Mouse (Mus musculus) MEL (cell line): Measurements from ENCODE around the gene Bap1. TPM values are rescaled to one million over a fixed set of nuclear protein-coding genes. Genes with fewer than 3 reads are reported as not detected.
A peak's percentile ranks its signal among the peaks of the same experiment; 100 is the strongest.

Experiments
- DNase-seq: peaks from one replicate; pipeline ENCODE4 v3.0.0; 2011; ENCODE audit warnings: low read depth, low spot score
- H3K27ac ChIP-seq: 2 replicates; pipeline ENCODE4 v1.5.1; 2012; ENCODE audit warnings: low read depth, mild to moderate bottlenecking, control low read depth, low read length, moderate library complexity; ENCODE audit not compliant: control insufficient read depth
- H3K27me3 ChIP-seq, 2 experiments: fragments of 150-350 bp in 1 of 2; sonication (generic) in 1 of 2; 2 replicates each; pipeline ENCODE4 v1.6.1; 2012; ENCODE audit warnings: low read length in 2 of 2, mild to moderate bottlenecking in 2 of 2, improper control_type of control experiment in 1 of 2, moderate library complexity in 1 of 2; ENCODE audit not compliant: insufficient read depth in 2 of 2, control insufficient read depth in 1 of 2
- H3K36me3 ChIP-seq, 2 experiments: 2 replicates each; pipeline ENCODE4 v1.6.1; 2012 to 2014; ENCODE audit warnings: low read length in 2 of 2, improper control_type of control experiment in 1 of 2, inconsistent platforms in 1 of 2, mild to moderate bottlenecking in 1 of 2; ENCODE audit not compliant: insufficient read depth in 2 of 2, control insufficient read depth in 1 of 2
- H3K4me1 ChIP-seq, 2 experiments: fragments of 150-350 bp in 1 of 2; sonication (generic) in 1 of 2; 2 replicates each; pipeline ENCODE4 v1.6.1; 2012; ENCODE audit warnings: low read length in 2 of 2, improper control_type of control experiment in 1 of 2, mild to moderate bottlenecking in 1 of 2; ENCODE audit not compliant: insufficient read depth in 2 of 2, control insufficient read depth in 1 of 2
- H3K4me3 ChIP-seq, 2 experiments: fragments of 150-350 bp in 1 of 2; sonication (generic) in 1 of 2; 2 replicates each; pipeline ENCODE4 v1.5.1; 2012; ENCODE audit warnings: low read depth in 2 of 2, low read length in 2 of 2, mild to moderate bottlenecking in 2 of 2, moderate library complexity in 2 of 2, control low read depth in 1 of 2, improper control_type of control experiment in 1 of 2; ENCODE audit not compliant: control insufficient read depth in 1 of 2, insufficient read depth in 1 of 2
- H3K79me2 ChIP-seq: 2 replicates; pipeline ENCODE4 v1.6.1; 2012; ENCODE audit warnings: mild to moderate bottlenecking, low read length, moderate library complexity; ENCODE audit not compliant: control insufficient read depth, poor library complexity, insufficient read depth
- H3K9ac ChIP-seq: 2 replicates; pipeline ENCODE4 v1.6.1; 2012; ENCODE audit warnings: low read depth, mild to moderate bottlenecking, control low read depth, low read length, moderate library complexity; ENCODE audit not compliant: control insufficient read depth, poor library complexity, severe bottlenecking
- H3K9me3 ChIP-seq: fragments of 150-350 bp; sonication (generic); replicated peaks from 2 replicates; pipeline ENCODE4 v1.6.1; 2012; ENCODE audit warnings: mild to moderate bottlenecking, low read length, improper control_type of control experiment, moderate library complexity; ENCODE audit not compliant: insufficient read depth
- CTCF ChIP-seq, 3 experiments: IDR thresholded peaks in 2 of 3; conservative IDR thresholded peaks in 1 of 3; 2 replicates each; pipeline ENCODE4 v1.5.1; 2011 to 2012; ENCODE audit warnings: low read length in 3 of 3, low read depth in 2 of 3, mild to moderate bottlenecking in 2 of 3, improper control_type of control experiment in 1 of 3, inconsistent platforms in 1 of 3, mixed read lengths in 1 of 3, moderate library complexity in 1 of 3; ENCODE audit not compliant: control insufficient read depth in 1 of 3, insufficient read depth in 1 of 3, poor library complexity in 1 of 3, severe bottlenecking in 1 of 3
- E2F4 ChIP-seq: IDR thresholded peaks from 2 replicates; pipeline ENCODE4 v1.6.1; 2011; ENCODE audit warnings: low read depth, low read length, improper control_type of control experiment, borderline replicate concordance
- ELF1 ChIP-seq: IDR thresholded peaks from 2 replicates; pipeline ENCODE4 v1.6.1; 2014; ENCODE audit warnings: low read depth, mild to moderate bottlenecking, inconsistent platforms, low read length, improper control_type of control experiment, moderate library complexity
- EP300 ChIP-seq, 2 experiments: IDR thresholded peaks; 2 replicates each; pipeline ENCODE4 v1.6.1; 2011; ENCODE audit warnings: improper control_type of control experiment in 2 of 2, low read length in 2 of 2, low read depth in 1 of 2, mild to moderate bottlenecking in 1 of 2
- ETS1 ChIP-seq: IDR thresholded peaks from 2 replicates; pipeline ENCODE4 v1.6.1; 2012; ENCODE audit warnings: low read depth, mild to moderate bottlenecking, inconsistent platforms, low read length, improper control_type of control experiment, moderate library complexity
- GABPA ChIP-seq: IDR thresholded peaks from 2 replicates; pipeline ENCODE4 v1.6.1; 2012; ENCODE audit warnings: low read depth, mild to moderate bottlenecking, inconsistent platforms, low read length, improper control_type of control experiment, moderate library complexity
- HCFC1 ChIP-seq: IDR thresholded peaks from 2 replicates; pipeline ENCODE4 v1.6.1; 2012; ENCODE audit warnings: low read depth, mild to moderate bottlenecking, inconsistent platforms, low read length, improper control_type of control experiment, moderate library complexity
- MAFK ChIP-seq: IDR thresholded peaks from 2 replicates; pipeline ENCODE4 v1.6.1; 2011; ENCODE audit warnings: low read depth, mild to moderate bottlenecking, low read length, improper control_type of control experiment, borderline replicate concordance
- MAZ ChIP-seq: IDR thresholded peaks from 2 replicates; pipeline ENCODE4 v1.6.1; 2012; ENCODE audit warnings: low read depth, mild to moderate bottlenecking, inconsistent platforms, low read length, improper control_type of control experiment
- MEF2A ChIP-seq: IDR thresholded peaks from 2 replicates; pipeline ENCODE4 v1.6.1; 2014; ENCODE audit warnings: low read depth, mild to moderate bottlenecking, inconsistent platforms, low read length, improper control_type of control experiment; ENCODE audit not compliant: poor library complexity, insufficient replicate concordance, severe bottlenecking; ENCODE audit errors: extremely low read depth
- MXI1 ChIP-seq: IDR thresholded peaks from 2 replicates; pipeline ENCODE4 v1.6.1; 2011; ENCODE audit warnings: mild to moderate bottlenecking, low read depth, low read length, improper control_type of control experiment
- MYB ChIP-seq: IDR thresholded peaks from 2 replicates; pipeline ENCODE4 v1.6.1; 2011; ENCODE audit warnings: mild to moderate bottlenecking, low read depth, low read length, improper control_type of control experiment
- MYC ChIP-seq: IDR thresholded peaks from 2 replicates; pipeline ENCODE4 v1.6.1; 2011; ENCODE audit warnings: low read depth, mild to moderate bottlenecking, low read length, improper control_type of control experiment, moderate library complexity
- NRF1 ChIP-seq: IDR thresholded peaks from 2 replicates; pipeline ENCODE4 v1.6.1; 2014; ENCODE audit warnings: low read depth, mild to moderate bottlenecking, inconsistent platforms, low read length, improper control_type of control experiment, moderate library complexity; ENCODE audit not compliant: poor library complexity, insufficient read depth, severe bottlenecking
- POLR2A ChIP-seq, 2 experiments: IDR thresholded peaks; 2 replicates each; pipeline ENCODE4 v1.6.1; 2011 to 2012; ENCODE audit warnings: low read length in 2 of 2, mild to moderate bottlenecking in 2 of 2, control low read depth in 1 of 2, improper control_type of control experiment in 1 of 2, low read depth in 1 of 2, moderate library complexity in 1 of 2; ENCODE audit not compliant: control insufficient read depth in 1 of 2, insufficient read depth in 1 of 2, poor library complexity in 1 of 2
- POLR2AphosphoS2 ChIP-seq: IDR thresholded peaks from 2 replicates; pipeline ENCODE4 v1.6.1; 2011; ENCODE audit warnings: low read length, improper control_type of control experiment
- RAD21 ChIP-seq: IDR thresholded peaks from 2 replicates; pipeline ENCODE4 v1.6.1; 2011; ENCODE audit warnings: mild to moderate bottlenecking, low read depth, low read length, improper control_type of control experiment
- SIN3A ChIP-seq: IDR thresholded peaks from 2 replicates; pipeline ENCODE4 v1.6.1; 2012; ENCODE audit warnings: low read length, improper control_type of control experiment, inconsistent platforms
- SMC3 ChIP-seq: IDR thresholded peaks from 2 replicates; pipeline ENCODE4 v1.6.1; 2011; ENCODE audit warnings: low read depth, low read length, improper control_type of control experiment
- TAL1 ChIP-seq: IDR thresholded peaks from 2 replicates; pipeline ENCODE4 v1.6.1; 2012; ENCODE audit warnings: mild to moderate bottlenecking, inconsistent platforms, low read length, moderate library complexity, mixed read lengths
- UBTF ChIP-seq: IDR thresholded peaks from 2 replicates; pipeline ENCODE4 v1.6.1; 2012; ENCODE audit warnings: low read depth, mild to moderate bottlenecking, inconsistent platforms, low read length, improper control_type of control experiment, moderate library complexity, borderline replicate concordance; ENCODE audit not compliant: insufficient read depth
- USF2 ChIP-seq, 2 experiments: IDR thresholded peaks; 2 replicates each; pipeline ENCODE4 v1.6.1; 2011 to 2012; ENCODE audit warnings: improper control_type of control experiment in 2 of 2, low read length in 2 of 2, borderline replicate concordance in 1 of 2, inconsistent platforms in 1 of 2, low read depth in 1 of 2, mild to moderate bottlenecking in 1 of 2; ENCODE audit not compliant: insufficient read depth in 1 of 2
- ZC3H11A ChIP-seq: IDR thresholded peaks from 2 replicates; pipeline ENCODE4 v1.6.1; 2012; ENCODE audit warnings: low read depth, mild to moderate bottlenecking, inconsistent platforms, low read length, improper control_type of control experiment
- ZNF384 ChIP-seq: IDR thresholded peaks from 2 replicates; pipeline ENCODE4 v1.6.1; 2012; ENCODE audit warnings: low read depth, mild to moderate bottlenecking, inconsistent platforms, low read length, improper control_type of control experiment
- polyA plus RNA-seq, 2 experiments: library from polyadenylated mRNA; stranded (reverse) in 1 of 2; unstranded in 1 of 2; fragments of >175 nt in 1 of 2; fragments of >200 nt in 1 of 2; gene quantifications; 2 replicates each; pipeline versions ENCODE4 v1.2.1 to v1.2.4; 2012; ENCODE audit warnings: low replicate concordance in 2 of 2, low read depth in 1 of 2; ENCODE audit not compliant: insufficient read length in 2 of 2, insufficient read depth in 1 of 2, missing spikeins in 1 of 2
- total RNA-seq: library from RNA; depleted of rRNA; stranded (reverse); fragments of 300-350 nt; gene quantifications from 2 replicates; pipeline ENCODE4 v1.2.3, GENCODE M21; 2012

The Bap1 gene
- total and polyA plus RNA-seq, 3 experiments, result 85.4 to 177 (median 112) TPM

GRCm38 (mm10) chr14:31244777-31245176 lies 6.5 kb upstream of the Bap1 start:
- Histone ChIP-seq H3K27ac (no peak overlapping the region), H3K9ac (no peak overlapping the region), H3K36me3 (peaks cover 0 to 6% of the 10 kb centered on the region in 2 experiments; a peak in 2 of 4 replicates), H3K27me3 (no peaks in the 10 kb centered on the region), H3K4me3 (no peak overlapping the region), H3K4me1 (peaks cover 3 to 6% of the 10 kb centered on the region in 2 experiments; a peak in 2 of 4 replicates), H3K9me3 (no peaks in the 10 kb centered on the region), H3K79me2 (no peaks in the 10 kb centered on the region)
- no peak for TF ChIP-seq CTCF (IDR thresholded peaks at IDR 0.05 in 2 of 3, conservative IDR thresholded peaks at IDR 0.05 in 1 of 3; ENCODE audit: control insufficient read depth in 1 of 3, insufficient read depth in 1 of 3, low read depth in 2 of 3, low read length in 3 of 3, poor library complexity in 1 of 3, severe bottlenecking in 1 of 3)
- TF ChIP-seq GABPA, result no peak
- TF ChIP-seq ZNF384, result peak; percentile 31; the same call in 1 of the 2 replicates
- TF ChIP-seq ELF1, result no peak
- no peak for TF ChIP-seq HCFC1
- no peak for TF ChIP-seq E2F4
- DNase-seq, result peak; percentile 30

GRCm38 (mm10) chr14:31245946-31246345 lies 5.3 kb upstream of the Bap1 start:
- H3K27ac ChIP-seq, result no peak overlapping the region
- TF ChIP-seq TAL1, result no peak
- no peak for TF ChIP-seq UBTF
- TF ChIP-seq ZC3H11A, result no peak
- no peak for TF ChIP-seq MAZ
- no peak for TF ChIP-seq E2F4
- TF ChIP-seq MXI1, result no peak
- TF ChIP-seq MEF2A, result no peak
- TF ChIP-seq MYB, result no peak
- H3K27me3 ChIP-seq, result no peaks in the 10 kb centered on the region

DNA sequence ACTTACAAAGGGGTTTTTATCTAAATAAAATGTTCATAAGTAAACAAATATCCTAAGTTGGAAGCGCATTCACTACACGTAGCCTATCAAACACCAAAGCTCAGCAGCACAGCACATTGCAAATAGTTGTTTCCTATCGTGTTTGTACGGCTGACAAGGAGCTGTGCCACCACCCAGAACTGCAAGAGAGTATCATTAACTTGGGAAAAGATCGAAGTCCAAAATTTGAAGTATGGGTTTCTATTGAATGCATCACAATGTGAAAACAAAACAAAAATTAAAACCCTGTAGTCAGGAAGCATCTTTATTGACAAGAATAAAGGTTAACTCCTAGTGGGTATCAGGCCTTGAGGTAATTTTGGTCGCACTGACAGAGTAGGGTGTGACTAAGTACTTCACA lies 2.9 kb upstream of the Bap1 start:
- DNase-seq, result no peak
- no peak for TF ChIP-seq ETS1
- no peak for TF ChIP-seq SMC3
- no peak for TF ChIP-seq EP300 (IDR thresholded peaks at IDR 0.05; ENCODE audit: low read depth in 1 of 2, low read length in 2 of 2)
- no peak for TF ChIP-seq MAZ
- no peak for TF ChIP-seq POLR2AphosphoS2
- TF ChIP-seq UBTF, result no peak
- TF ChIP-seq POLR2A (IDR thresholded peaks at IDR 0.05; ENCODE audit: control insufficient read depth in 1 of 2, insufficient read depth in 1 of 2, low read depth in 1 of 2, low read length in 2 of 2, poor library complexity in 1 of 2), result no peak
- TF ChIP-seq MYC, result no peak
- no peak for TF ChIP-seq MXI1
- TF ChIP-seq USF2 (IDR thresholded peaks at IDR 0.05; ENCODE audit: borderline replicate concordance in 1 of 2, insufficient read depth in 1 of 2, low read depth in 1 of 2, low read length in 2 of 2), result no peak
- TF ChIP-seq RAD21, result no peak
- no peak for TF ChIP-seq MAFK
- no peak for TF ChIP-seq SIN3A
- no peak for TF ChIP-seq ZC3H11A
- TF ChIP-seq NRF1, result no peak
- TF ChIP-seq, all 39 proteins: peak for 0
- Histone ChIP-seq H3K79me2 (peaks cover 20% of the 10 kb centered on the region), H3K9me3 (no peaks in the 10 kb centered on the region), H3K9ac (no peak overlapping the region), H3K4me3 (no peak overlapping the region), H3K4me1 (peaks cover 3 to 14% of the 10 kb centered on the region in 2 experiments; a peak in 3 of 4 replicates), H3K36me3 (peaks cover 0 to 13% of the 10 kb centered on the region in 2 experiments; a peak in 2 of 4 replicates), H3K27ac (no peak overlapping the region), H3K27me3 (no peaks in the 10 kb centered on the region)

More at GRCm38 (mm10) chr14:31245946-31246345, 5.3 kb upstream of the Bap1 start:
- no peak overlapping the region for H3K4me3 ChIP-seq
- DNase-seq, result no peak
- H3K79me2 ChIP-seq, result peaks cover 5% of the 10 kb centered on the region; the same call in 1 of the 2 replicates
- peaks cover 0 to 7% of the 10 kb centered on the region in 2 experiments; a peak in 2 of 4 replicates for H3K36me3 ChIP-seq
- peaks cover 3 to 6% of the 10 kb centered on the region in 2 experiments; a peak in 2 of 4 replicates for H3K4me1 ChIP-seq
- H3K9ac ChIP-seq, result no peak overlapping the region
- H3K9me3 ChIP-seq, result no peaks in the 10 kb centered on the region
